Mouse (Mus musculus) CH12.LX (cell line): ENCODE data around the gene Olfr543.

ENCODE experiments used
- CTCF ChIP-seq, 2 experiments: IDR thresholded peaks in 1 of 2; conservative IDR thresholded peaks in 1 of 2; 2 replicates each; pipeline ENCODE4 v1.5.1; 2011 to 2012; ENCODE audit warnings: low read depth in 2 of 2, low read length in 2 of 2, improper control_type of control experiment in 1 of 2, inconsistent platforms in 1 of 2, mild to moderate bottlenecking in 1 of 2, moderate library complexity in 1 of 2
- JUND ChIP-seq: conservative IDR thresholded peaks from 2 replicates; pipeline ENCODE4 v1.6.1; 2011; ENCODE audit warnings: low read depth, low read length, improper control_type of control experiment
- MAX ChIP-seq: IDR thresholded peaks from 2 replicates; pipeline ENCODE4 v1.6.1; 2011; ENCODE audit warnings: low read length, improper control_type of control experiment

DNA sequence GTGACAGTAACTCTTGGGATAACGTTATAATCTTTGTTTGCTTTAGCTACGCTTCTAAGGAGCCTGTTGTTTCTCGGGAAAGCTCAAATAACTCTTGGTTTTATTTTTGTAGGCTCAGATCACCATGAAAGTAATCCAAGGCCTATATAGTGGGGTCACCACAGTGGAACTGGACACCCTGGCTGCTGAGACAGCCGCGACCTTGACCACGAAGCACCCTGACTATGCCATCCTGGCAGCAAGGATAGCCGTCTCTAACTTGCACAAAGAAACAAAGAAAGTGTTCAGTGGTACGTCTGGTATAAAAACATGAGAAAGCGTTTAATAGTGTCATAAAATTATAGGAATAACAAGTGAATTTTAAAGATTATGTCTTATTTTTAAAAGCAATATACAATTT is 35.0 kb downstream of the Olfr543 start:
- TF ChIP-seq JUND (no peak), CTCF (conservative IDR thresholded peaks at IDR 0.05 in 1 of 2, IDR thresholded peaks at IDR 0.05 in 1 of 2; ENCODE audit: low read depth in 2 of 2, low read length in 2 of 2) (no peak), MAX (no peak)
